ENCODE assay signal across 23 mouse cellular contexts in genomic region chr13:44172701-44173100, GRCm38 (mm10).
"Had no signal": no experiment of that assay in that cellular context is flagged by ENCODE, and none has a peak within 500 bp of the region (broad histone marks: within the 10 kb centered on the region; RNA-seq: fewer than 3 reads in every experiment).

No protein-coding gene starts in this region.

- H3K9me3 ChIP-seq: liver, embryonic 13.5 days; liver, embryonic 15.5 days; lung, embryonic 15.5 days; neural tube, embryonic 13.5 days; neural tube, embryonic 15.5 days; stomach, embryonic 15.5 days had no signal

- H3K4me2 ChIP-seq: liver, embryonic 13.5 days; liver, embryonic 15.5 days; lung, embryonic 15.5 days; midbrain, embryonic 11.5 days; neural tube, embryonic 13.5 days; neural tube, embryonic 15.5 days; stomach, embryonic 15.5 days had no signal

- H3K27me3 ChIP-seq: liver, embryonic 13.5 days; liver, embryonic 15.5 days; lung, embryonic 15.5 days; neural tube, embryonic 13.5 days; neural tube, embryonic 15.5 days had no signal

- H3K4me1 ChIP-seq: liver, embryonic 13.5 days; liver, embryonic 15.5 days; neural tube, embryonic 13.5 days; neural tube, embryonic 15.5 days had no signal

- H3K36me3 ChIP-seq: liver, embryonic 13.5 days; liver, embryonic 15.5 days; lung, embryonic 15.5 days; neural tube, embryonic 13.5 days; neural tube, embryonic 15.5 days; stomach, embryonic 15.5 days had no signal

- DNase-seq: liver, embryonic 13.5 days; liver, postnatal 0 days; lung, adult 2 months; lung, postnatal 14 days; lung, postnatal 36 days; midbrain, embryonic 14.5 days; retina, postnatal 1 day; right cerebral cortex, adult 18-20 months; right cerebral cortex, postnatal 25 days; thymus, adult 2 months; thymus, postnatal 25 days; thymus, postnatal 4 days had no signal

- ATAC-seq: liver, postnatal 0 days; lung, postnatal 0 days; midbrain, embryonic 16.5 days had no signal

- H3K27ac ChIP-seq: liver, embryonic 13.5 days; liver, embryonic 15.5 days; lung, embryonic 15.5 days; macrophage; neural tube, embryonic 13.5 days; neural tube, embryonic 15.5 days; stomach, embryonic 15.5 days; stomach, postnatal 0 days had no signal

- H3K4me3 ChIP-seq: liver, embryonic 13.5 days; liver, embryonic 15.5 days; lung, embryonic 15.5 days; myocyte; neural tube, embryonic 13.5 days; neural tube, embryonic 15.5 days; stomach, embryonic 15.5 days had no signal

- H3K9ac ChIP-seq: liver, embryonic 13.5 days; liver, embryonic 15.5 days; liver, postnatal 0 days; lung, embryonic 15.5 days; neural tube, embryonic 13.5 days; neural tube, embryonic 15.5 days; stomach, embryonic 15.5 days had no signal
